Mouse (Mus musculus) CH12.LX (cell line): Measurements from ENCODE around the gene Gm20388. TPM values are rescaled to one million over a fixed set of nuclear protein-coding genes. Genes with fewer than 3 reads are reported as not detected.

Experiments used
- DNase-seq: peaks from one replicate; pipeline ENCODE4 v3.0.0-alpha.2; 2013; ENCODE audit errors: extremely low read depth
- H3K27ac ChIP-seq: 2 replicates; pipeline ENCODE4 v1.5.1; 2012; ENCODE audit warnings: low read depth, mild to moderate bottlenecking, control low read depth, moderate library complexity; ENCODE audit not compliant: insufficient read depth
- H3K27me3 ChIP-seq: replicated peaks from 2 replicates; pipeline ENCODE3; 2012; ENCODE audit warnings: inconsistent platforms
- H3K36me3 ChIP-seq, 2 experiments: replicated peaks in 1 of 2; 2 replicates each; pipeline versions ENCODE3 to v1.6.1; 2012; ENCODE audit warnings: inconsistent platforms in 1 of 2, low read length in 1 of 2, mild to moderate bottlenecking in 1 of 2, mixed read lengths in 1 of 2, moderate library complexity in 1 of 2; ENCODE audit not compliant: control insufficient read depth in 1 of 2, insufficient read depth in 1 of 2
- H3K4me1 ChIP-seq, 2 experiments: 2 replicates each; pipeline ENCODE4 v1.6.1; 2012; ENCODE audit warnings: inconsistent platforms in 1 of 2, moderate library complexity in 1 of 2; ENCODE audit not compliant: insufficient read depth in 2 of 2, control insufficient read depth in 1 of 2
- H3K4me2 ChIP-seq: 2 replicates; pipeline ENCODE4 v1.6.1; 2012; ENCODE audit warnings: low read depth, mild to moderate bottlenecking, control low read depth; ENCODE audit not compliant: poor library complexity, insufficient read depth, severe bottlenecking
- H3K4me3 ChIP-seq, 3 experiments: fragments of 150-350 bp in 1 of 3; sonication (generic) in 1 of 3; replicated peaks in 1 of 3; 2 replicates each; pipeline versions ENCODE3 to v1.5.1; 2011 to 2012; ENCODE audit warnings: low read depth in 2 of 3, low read length in 2 of 3, mild to moderate bottlenecking in 2 of 3, moderate library complexity in 2 of 3, control low read depth in 1 of 3, improper control_type of control experiment in 1 of 3, inconsistent platforms in 1 of 3, mixed read lengths in 1 of 3; ENCODE audit not compliant: poor library complexity in 1 of 3
- H3K79me2 ChIP-seq: replicated peaks from 2 replicates; pipeline ENCODE4 v1.6.1; 2012; ENCODE audit warnings: mild to moderate bottlenecking, moderate library complexity; ENCODE audit not compliant: control insufficient read depth, poor library complexity, insufficient read depth, severe bottlenecking; ENCODE audit errors: extremely low read depth
- H3K9ac ChIP-seq: 2 replicates; pipeline ENCODE4 v1.6.1; 2012; ENCODE audit warnings: low read depth, mild to moderate bottlenecking, control low read depth, moderate library complexity; ENCODE audit not compliant: insufficient read depth
- H3K9me3 ChIP-seq: replicated peaks from 2 replicates; pipeline ENCODE3; 2012; ENCODE audit warnings: low read length, inconsistent platforms, mixed read lengths
- BHLHE40 ChIP-seq: IDR thresholded peaks from 2 replicates; pipeline ENCODE4 v1.6.1; 2011; ENCODE audit warnings: mild to moderate bottlenecking, low read depth, low read length, improper control_type of control experiment
- CTCF ChIP-seq, 2 experiments: IDR thresholded peaks in 1 of 2; conservative IDR thresholded peaks in 1 of 2; 2 replicates each; pipeline ENCODE4 v1.5.1; 2011 to 2012; ENCODE audit warnings: low read depth in 2 of 2, low read length in 2 of 2, improper control_type of control experiment in 1 of 2, inconsistent platforms in 1 of 2, mild to moderate bottlenecking in 1 of 2, moderate library complexity in 1 of 2
- E2F4 ChIP-seq: IDR thresholded peaks from 2 replicates; pipeline ENCODE4 v1.6.1; 2011; ENCODE audit warnings: low read depth, low read length, improper control_type of control experiment; ENCODE audit not compliant: insufficient replicate concordance
- MEF2A ChIP-seq: IDR thresholded peaks from 2 replicates; pipeline ENCODE4 v1.6.1; 2014; ENCODE audit warnings: low read depth, mild to moderate bottlenecking, inconsistent platforms, low read length, improper control_type of control experiment, borderline replicate concordance
- MXI1 ChIP-seq: IDR thresholded peaks from 2 replicates; pipeline ENCODE4 v1.6.1; 2011; ENCODE audit warnings: mild to moderate bottlenecking, low read depth, low read length, improper control_type of control experiment
- NRF1 ChIP-seq: IDR thresholded peaks from 2 replicates; pipeline ENCODE4 v1.6.1; 2014; ENCODE audit warnings: low read depth, mild to moderate bottlenecking, inconsistent platforms, low read length, improper control_type of control experiment, moderate library complexity
- SIN3A ChIP-seq: IDR thresholded peaks from 2 replicates; pipeline ENCODE4 v1.6.1; 2012; ENCODE audit warnings: low read length, improper control_type of control experiment, inconsistent platforms
- SMC3 ChIP-seq: IDR thresholded peaks from 2 replicates; pipeline ENCODE4 v1.6.1; 2011; ENCODE audit warnings: low read depth, low read length, improper control_type of control experiment
- TBP ChIP-seq: conservative IDR thresholded peaks from 2 replicates; pipeline ENCODE4 v1.6.1; 2011; ENCODE audit warnings: low read depth, low read length, improper control_type of control experiment
- ZC3H11A ChIP-seq: IDR thresholded peaks from 2 replicates; pipeline ENCODE4 v1.6.1; 2012; ENCODE audit warnings: low read depth, mild to moderate bottlenecking, inconsistent platforms, low read length, improper control_type of control experiment
- dilution Hi-C: fragments of 300-500 bp; cut with MboI; formaldehyde crosslinking; loops from 2 replicates; pipeline ENCODE4 v1.14.3; 2020; ENCODE audit warnings: low sequenced_read_pairs; ENCODE audit not compliant: extremely low pct_unique_long_range_greater_than_20kb, extremely low pct_ligation_motif_present
- in situ Hi-C: fragments of 300-500 bp; cut with MboI; formaldehyde crosslinking; loops from 3 replicates; pipeline ENCODE4 v1.14.3; 2019; ENCODE audit warnings: low sequenced_read_pairs, low pct_ligation_motif_present, low pct_unique_long_range_greater_than_20kb, mixed read lengths
- polyA plus RNA-seq: library from polyadenylated mRNA; unstranded; fragments of >175 nt; gene quantifications from 2 replicates; pipeline ENCODE4 v1.2.1, GENCODE M21; 2012; ENCODE audit warnings: low read depth; ENCODE audit not compliant: insufficient read length
- total RNA-seq, 2 experiments: library from RNA; depleted of rRNA; stranded (reverse); fragments of 300-350 nt in 1 of 2; fragments of >200 nt in 1 of 2; gene quantifications; 2 replicates each; pipeline ENCODE4 v1.2.3; 2012 to 2014

Gm20388 gene
- total and polyA plus RNA-seq, 3 experiments, result 14.8 to 26.3 (median 22.2) TPM

GRCm38 (mm10) chr8:120034471-120034870, 123.8 kb downstream of the Gm20388 start:
- in situ Hi-C loops (no loop called here), dilution Hi-C loops (no loop called here)
- no peak overlapping the region for H3K4me3 ChIP-seq
- H3K79me2 ChIP-seq, result no peaks in the 10 kb centered on the region
- H3K4me2 ChIP-seq, result no peak overlapping the region
- peaks cover 3 to 5% of the 10 kb centered on the region in 2 experiments; a peak in 1 of 4 replicates for H3K4me1 ChIP-seq
- H3K27me3 ChIP-seq, result peaks cover 36% of the 10 kb centered on the region
- no peaks in the 10 kb centered on the region for H3K36me3 ChIP-seq
- H3K9me3 ChIP-seq, result no peaks in the 10 kb centered on the region
- TF ChIP-seq MEF2A (no peak), TBP (no peak), E2F4 (no peak), CTCF (conservative IDR thresholded peaks at IDR 0.05 in 1 of 2, IDR thresholded peaks at IDR 0.05 in 1 of 2; ENCODE audit: low read depth in 2 of 2, low read length in 2 of 2) (no peak), SMC3 (no peak)
- TF ChIP-seq, all 38 proteins: peak for 0
- no peak for DNase-seq
- Histone ChIP-seq H3K27ac (no peak overlapping the region), H3K9ac (no peak overlapping the region)

- H3K79me2 ChIP-seq, result no peaks in the 10 kb centered on the region
- no peak for DNase-seq
- in situ Hi-C loops (no loop called here), dilution Hi-C loops (no loop called here)
- H3K4me2 ChIP-seq, result no peak overlapping the region
- H3K9ac ChIP-seq, result no peak overlapping the region
- no peak overlapping the region for H3K27ac ChIP-seq
- H3K27me3 ChIP-seq, result peaks cover 42% of the 10 kb centered on the region
- peaks cover 3 to 5% of the 10 kb centered on the region in 2 experiments; a peak in 1 of 4 replicates for H3K4me1 ChIP-seq
- no peak for TF ChIP-seq ZC3H11A
- no peak for TF ChIP-seq BHLHE40
- no peak for TF ChIP-seq NRF1
- no peak for TF ChIP-seq MXI1
- H3K36me3 ChIP-seq, result no peaks in the 10 kb centered on the region
- H3K9me3 ChIP-seq, result no peaks in the 10 kb centered on the region
- H3K4me3 ChIP-seq, result no peak overlapping the region
Measured at GRCm38 (mm10) chr8:120036111-120036510, 125.5 kb downstream of the Gm20388 start.

GRCm38 (mm10) chr8:120036578-120036977, 125.9 kb downstream of the Gm20388 start:
- no peaks in the 10 kb centered on the region for H3K9me3 ChIP-seq
- no peak overlapping the region for H3K4me2 ChIP-seq
- in situ Hi-C loops, result no loop called here
- H3K79me2 ChIP-seq, result no peaks in the 10 kb centered on the region
- no peaks in the 10 kb centered on the region for H3K36me3 ChIP-seq
- H3K4me1 ChIP-seq, result peaks cover 3 to 5% of the 10 kb centered on the region in 2 experiments; a peak in 1 of 4 replicates
- H3K4me3 ChIP-seq, result no peak overlapping the region
- no peak overlapping the region for H3K9ac ChIP-seq
- H3K27me3 ChIP-seq, result peaks cover 45% of the 10 kb centered on the region
- no peak for DNase-seq
- H3K27ac ChIP-seq, result no peak overlapping the region
- TF ChIP-seq MEF2A (no peak), SIN3A (no peak)
- dilution Hi-C loops, result no loop called here
